Mouse (Mus musculus) kidney, postnatal 25 days (tissue): ENCODE measurements around the gene Emc4.

Experiments used
- DNase-seq, 2 experiments: peaks; one replicate each; pipeline ENCODE4 v3.0.0; 2021; ENCODE audit warnings: mixed read lengths in 2 of 2

The Emc4 gene

GRCm38 (mm10) chr2:112337211-112337610 lies 30.6 kb downstream of the Emc4 start:
- no peak for DNase-seq

GRCm38 (mm10) chr2:112332051-112332898 lies 35.6 kb downstream of the Emc4 start:
- no peak for DNase-seq

GRCm38 (mm10) chr2:112328069-112328777 lies 39.6 kb downstream of the Emc4 start:
- no peak for DNase-seq

GRCm38 (mm10) chr2:112318905-112319304 lies 48.9 kb downstream of the Emc4 start:
- no peak for DNase-seq

GRCm38 (mm10) chr2:112318227-112318626 lies 49.6 kb downstream of the Emc4 start:
- no peak for DNase-seq

- DNase-seq = no peak
Measured at GRCm38 (mm10) chr2:112315638-112316037, 52.2 kb downstream of the Emc4 start.
